Mouse (Mus musculus) B cell, adult 2 months (primary cell): ENCODE data around the gene Olfr1451.
"Not testable (repeated sequence)": the region's sequence is repeated elsewhere in the genome, so short reads cannot be mapped to it uniquely, and the experiment has no call there.

Experiments
- DNase-seq, 2 experiments: peaks; one replicate each; pipeline ENCODE4 v3.0.0; 2022

The Olfr1451 gene

DNA sequence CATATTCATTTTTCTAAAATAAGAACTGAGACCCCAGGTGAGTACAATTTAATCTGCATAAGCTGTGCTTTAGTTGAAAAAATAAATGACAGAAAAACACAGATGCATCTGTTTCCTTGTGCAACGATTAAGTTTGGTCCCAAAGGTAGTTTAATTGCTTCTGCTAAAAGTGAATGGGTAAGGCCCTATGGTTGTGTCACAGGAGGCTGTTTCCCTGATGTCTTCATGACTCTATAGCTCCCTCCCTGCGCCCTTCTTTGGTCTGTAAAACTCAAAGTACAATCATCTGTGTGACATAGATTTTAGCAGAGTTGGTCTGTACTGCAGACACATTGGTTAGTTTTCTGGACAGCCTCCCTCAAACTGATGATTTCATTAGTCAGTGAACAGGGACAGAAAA lies at the start of gene Olfr1451:
Gene Olfr1451, plus strand, starts transcription at position 301 of the 400 bp plus-strand sequence.
- DNase-seq = no peak

DNA sequence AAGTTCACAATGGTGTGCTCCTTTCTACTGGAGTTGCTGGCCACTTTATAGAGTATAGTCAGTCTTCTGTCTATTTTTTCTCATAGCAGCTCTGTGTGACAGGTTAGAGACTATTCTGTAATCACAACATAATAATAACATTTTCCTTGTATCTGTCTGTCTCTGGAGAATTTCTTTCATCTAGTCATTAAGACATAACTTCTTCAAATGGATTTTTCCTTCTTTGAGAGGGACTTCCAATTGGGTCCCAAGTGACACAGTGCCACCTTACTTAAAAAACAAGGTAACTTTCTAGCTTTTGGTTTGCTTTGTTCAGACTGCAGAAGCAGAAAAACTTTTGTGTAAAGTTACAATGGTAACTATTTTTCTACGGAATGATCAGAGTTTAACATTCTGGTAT lies 44.9 kb upstream of the Olfr1451 start, which contains the start of gene Olfr1450:
Gene Olfr1450, plus strand, starts transcription at position 301 of the 400 bp plus-strand sequence.
- no peak for DNase-seq

DNA sequence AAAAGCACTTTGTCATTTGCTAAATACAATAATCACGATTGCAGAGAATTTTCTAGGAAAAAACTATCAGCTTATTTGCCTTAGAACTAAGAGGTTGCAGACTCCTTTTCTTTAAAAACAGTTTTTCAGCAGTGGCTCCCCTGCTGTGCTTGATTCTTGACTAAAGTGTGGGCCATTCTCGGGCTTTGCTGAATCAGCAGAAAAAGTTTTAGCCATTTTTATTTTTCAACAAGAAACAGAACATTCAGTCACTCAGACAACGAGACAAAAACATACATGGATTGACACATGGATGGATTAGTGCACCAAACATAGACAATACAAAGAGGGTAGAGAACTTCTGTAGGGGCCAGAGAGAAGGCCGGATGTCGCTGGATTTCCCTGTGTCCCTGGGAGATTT lies 24.7 kb upstream of the Olfr1451 start:
- DNase-seq = not testable (repeated sequence)

DNA sequence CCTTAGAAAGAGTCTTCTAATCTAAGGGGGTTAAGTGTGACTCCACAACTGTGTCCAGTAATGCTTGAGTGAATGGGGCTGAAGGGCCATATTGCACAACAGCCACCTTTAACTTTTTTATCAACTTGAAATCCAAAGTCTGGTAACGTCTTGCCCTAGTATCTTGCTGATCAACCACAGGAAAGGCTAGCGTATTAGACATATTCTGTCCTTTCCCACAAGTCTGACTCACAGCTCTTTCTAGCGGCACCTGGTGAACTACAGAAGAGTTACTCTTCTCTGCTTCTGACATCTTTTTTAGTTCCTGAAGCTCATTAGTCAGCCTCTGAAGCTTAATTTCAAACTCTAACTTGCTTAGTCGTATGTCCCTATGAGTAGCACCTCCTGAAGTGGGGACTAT lies 2.5 kb upstream of the Olfr1451 start:
- DNase-seq = not testable (repeated sequence)

DNA sequence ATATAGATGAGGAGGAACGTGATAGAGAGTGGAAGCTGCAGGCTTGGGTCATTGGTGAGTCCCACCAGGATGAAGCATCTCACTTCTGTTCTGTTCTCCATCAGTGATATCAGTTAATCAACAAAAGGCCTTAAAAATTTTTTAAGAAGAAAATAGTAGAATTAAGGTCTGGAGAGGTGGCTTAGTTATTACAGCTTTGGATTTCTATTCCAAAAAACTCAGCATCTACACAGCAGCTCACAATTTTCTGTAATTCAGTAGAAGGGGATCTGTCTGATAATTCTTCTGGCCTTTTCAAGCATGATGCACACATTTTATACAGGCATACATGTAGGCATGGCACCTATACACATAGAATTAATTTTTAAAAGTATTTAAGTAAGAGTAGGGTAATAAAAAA lies 33.4 kb downstream of the Olfr1451 start, which contains the start of gene Olfr1453:
Gene Olfr1453, minus strand, starts transcription at position 101 of the 400 bp plus-strand sequence.
- no peak for DNase-seq
